Mouse (Mus musculus) c-Kit-negative CD71-positive TER-119-positive erythroid progenitor cells, embryonic 14.5 days (primary cell): ENCODE measurements around the gene Flywch2.
A peak's percentile ranks its signal among the peaks of the same experiment; 100 is the strongest.
"Not testable (repeated sequence)": the region's sequence is repeated elsewhere in the genome, so short reads cannot be mapped to it uniquely, and the experiment has no call there.

Source experiments
- DNase-seq: peaks from one replicate; pipeline ENCODE4 v3.0.0-alpha.2; 2013; ENCODE audit warnings: low read depth, low spot score

Flywch2 gene

DNA sequence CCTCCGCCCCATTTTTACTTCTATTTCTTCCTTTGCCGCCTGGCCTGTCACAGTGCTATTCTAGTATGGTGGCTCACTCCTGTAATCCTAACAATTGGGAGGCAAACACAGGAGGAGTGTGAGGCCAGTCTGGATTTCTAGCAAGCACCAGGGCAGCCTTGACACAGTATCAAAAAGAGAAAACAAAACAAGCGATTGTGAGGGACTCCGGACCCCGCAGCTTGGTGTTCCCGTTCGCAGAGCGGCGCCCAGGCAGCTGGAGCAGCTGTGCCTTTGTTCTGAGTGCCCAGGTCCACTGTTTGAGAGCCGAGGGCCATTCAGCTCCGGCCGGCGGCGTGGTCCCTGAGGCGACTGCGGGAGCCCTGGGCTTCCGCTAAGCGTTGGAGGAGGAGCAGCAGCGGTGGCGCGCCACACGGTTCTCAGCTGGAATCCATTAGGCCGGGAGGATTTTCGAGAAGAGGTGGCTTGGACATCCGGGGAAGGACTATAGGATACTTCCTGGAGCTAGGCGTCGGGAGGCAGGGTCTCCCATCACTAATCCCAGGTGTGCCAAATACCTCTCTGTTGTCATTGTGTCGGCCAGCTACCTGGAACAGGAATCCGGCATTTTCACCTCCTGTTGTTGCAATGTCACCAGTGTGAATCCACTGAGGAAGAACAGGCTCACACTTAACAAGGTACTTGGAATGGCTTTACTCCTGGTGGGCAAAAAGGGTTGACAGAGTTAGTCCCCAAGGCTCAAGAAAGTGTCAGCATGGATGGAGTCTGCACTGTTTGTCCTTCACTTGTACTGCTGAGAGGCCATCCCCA is 4.6 kb upstream of the Flywch2 start, which contains the start of gene Srrm2:
Gene Srrm2, plus strand, starts transcription at position 264 of the 810 bp plus-strand sequence.
- DNase-seq: no peak

DNA sequence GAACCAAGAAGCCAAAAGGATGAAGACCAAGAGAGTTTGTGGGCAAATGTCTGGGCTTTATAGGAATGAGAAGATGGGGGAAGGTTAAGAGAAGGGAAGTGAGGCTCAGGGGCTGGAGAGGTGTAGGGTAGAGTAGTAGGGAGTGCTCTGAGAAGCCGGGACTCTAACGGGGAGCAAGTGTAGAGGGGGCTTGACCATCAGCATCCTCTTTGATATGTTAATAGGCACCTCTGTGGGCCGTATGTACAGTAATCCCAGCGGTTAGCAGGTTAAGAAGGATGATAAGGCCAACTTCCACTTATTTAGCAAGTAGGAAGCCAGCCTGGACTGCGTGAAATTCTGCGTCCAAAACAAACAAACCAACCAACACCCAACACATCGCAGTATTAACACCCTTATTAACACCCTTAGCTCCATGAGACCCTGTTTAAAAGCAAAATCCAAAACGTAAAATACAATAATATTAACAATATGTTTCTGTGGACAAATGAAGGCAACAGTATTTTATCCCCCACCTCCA is 3.9 kb upstream of the Flywch2 start:
- no peak for DNase-seq

DNA sequence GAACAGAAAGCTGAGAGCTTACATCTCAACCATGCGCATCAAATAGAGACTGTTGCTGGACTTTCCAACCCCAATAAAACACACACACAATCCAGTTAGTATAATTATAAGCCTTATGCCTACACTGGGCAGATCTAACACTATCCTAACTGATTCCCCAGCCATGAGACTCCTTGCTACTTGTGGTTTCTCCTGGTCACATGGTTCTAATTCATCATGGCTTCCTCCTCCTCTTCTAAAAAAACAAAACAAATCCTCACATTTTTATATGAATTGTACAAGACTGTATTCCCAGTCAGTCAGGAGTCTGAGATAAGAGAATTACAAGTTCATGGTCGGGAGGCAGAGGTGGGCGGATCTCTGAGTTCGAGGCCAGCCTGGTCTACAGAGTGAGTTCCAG is 3.1 kb upstream of the Flywch2 start:
- DNase-seq: no peak

DNA sequence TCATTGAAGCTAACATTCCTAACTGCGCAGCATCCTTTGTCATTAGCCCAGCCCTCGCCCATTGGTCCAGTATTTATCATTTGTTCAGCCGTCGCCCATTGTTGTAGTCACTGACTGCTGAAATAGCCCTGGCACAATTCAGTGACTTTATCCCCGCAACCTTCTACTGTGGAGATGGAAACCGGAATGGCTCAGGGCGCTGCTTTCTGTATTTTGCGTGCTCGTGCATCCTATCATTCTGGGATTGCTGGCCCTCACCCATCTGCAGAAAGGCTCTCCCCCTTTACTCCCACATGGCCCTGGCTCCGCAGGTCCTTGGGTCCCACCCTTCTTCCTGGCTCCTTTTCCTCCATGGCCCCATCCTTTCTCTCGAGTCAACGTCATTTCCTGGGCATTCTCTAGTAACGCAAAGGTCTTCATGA is 640 bp upstream of the Flywch2 start:
- DNase-seq: no peak

DNA sequence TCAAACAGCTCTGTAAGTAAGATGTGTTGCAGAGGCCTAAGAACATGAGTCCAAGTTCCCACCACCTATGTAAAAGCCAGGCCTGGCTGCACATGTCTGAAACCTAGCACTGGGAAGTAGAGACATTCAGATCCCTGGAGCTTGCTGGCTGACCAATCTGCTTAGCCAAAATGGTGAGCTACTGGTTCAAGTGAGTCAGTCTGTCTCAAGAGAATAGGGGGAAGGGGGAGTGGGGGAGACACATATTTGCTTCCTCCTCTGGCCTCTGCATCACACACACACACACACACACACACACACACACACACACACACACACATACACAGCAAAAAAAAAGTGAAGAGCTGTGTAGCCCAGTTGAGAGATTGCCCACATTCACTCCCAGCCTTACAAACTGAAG is 2.5 kb downstream of the Flywch2 start:
- no peak for DNase-seq

DNA sequence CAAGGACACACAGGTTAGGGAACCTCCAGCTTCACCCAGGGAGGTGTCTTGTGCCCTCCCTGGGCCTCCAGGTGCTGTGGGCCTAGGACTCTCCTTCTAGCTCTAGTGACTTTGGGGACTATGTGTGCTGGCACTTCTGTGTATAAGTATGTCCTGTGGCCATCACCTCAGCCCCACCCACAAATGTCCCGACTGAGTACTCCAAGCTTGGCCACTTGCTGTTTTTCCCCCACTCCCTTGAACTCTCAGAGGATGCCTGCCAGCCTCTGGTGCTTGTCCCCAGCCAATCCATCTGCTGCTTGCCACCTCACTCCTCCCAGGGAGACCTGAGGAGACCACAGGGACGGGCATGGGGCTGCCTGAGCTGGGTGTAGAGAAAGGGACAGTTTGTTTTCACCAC is 7.4 kb downstream of the Flywch2 start:
- no peak for DNase-seq

DNA sequence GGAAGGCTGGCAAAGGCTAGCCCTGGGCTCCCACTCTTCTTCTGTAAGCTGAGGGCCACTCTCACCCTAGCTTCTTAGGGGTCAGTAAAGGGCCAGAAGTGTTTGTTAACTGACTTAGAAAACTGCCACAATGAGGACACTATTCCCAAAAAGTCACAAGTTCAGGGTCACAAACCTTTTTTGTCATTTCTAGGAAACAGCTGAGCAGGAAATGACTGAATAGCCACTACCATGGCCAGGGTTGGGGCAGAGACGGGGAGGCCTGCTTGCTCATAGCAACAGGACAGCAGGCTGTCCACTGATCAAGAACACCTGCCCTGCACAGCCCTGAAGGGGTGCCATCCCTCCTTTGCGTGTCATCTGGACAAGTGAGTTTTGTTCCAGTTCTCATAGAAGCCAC is 8.7 kb downstream of the Flywch2 start:
- no peak for DNase-seq

DNA sequence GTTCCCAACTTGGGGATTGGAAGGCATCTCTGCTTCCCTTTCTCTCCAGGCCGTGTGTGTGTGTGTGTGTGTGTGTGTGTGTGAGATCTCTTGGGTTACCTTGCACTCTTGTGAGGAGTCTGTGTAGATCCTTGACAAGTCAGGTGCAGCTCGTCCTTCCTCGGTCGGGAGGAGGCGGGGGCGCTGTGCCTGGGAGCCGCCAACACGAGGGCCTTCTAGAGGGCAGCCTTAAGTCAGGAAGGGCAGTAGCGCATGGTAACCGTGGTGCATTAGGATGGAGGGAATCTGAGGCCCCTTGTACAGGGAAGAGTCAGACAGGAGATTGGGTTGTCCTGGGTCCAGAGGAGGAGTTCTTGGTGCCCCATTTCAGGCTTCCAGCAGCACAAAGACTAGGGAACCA is 9.7 kb downstream of the Flywch2 start:
- no peak for DNase-seq

DNA sequence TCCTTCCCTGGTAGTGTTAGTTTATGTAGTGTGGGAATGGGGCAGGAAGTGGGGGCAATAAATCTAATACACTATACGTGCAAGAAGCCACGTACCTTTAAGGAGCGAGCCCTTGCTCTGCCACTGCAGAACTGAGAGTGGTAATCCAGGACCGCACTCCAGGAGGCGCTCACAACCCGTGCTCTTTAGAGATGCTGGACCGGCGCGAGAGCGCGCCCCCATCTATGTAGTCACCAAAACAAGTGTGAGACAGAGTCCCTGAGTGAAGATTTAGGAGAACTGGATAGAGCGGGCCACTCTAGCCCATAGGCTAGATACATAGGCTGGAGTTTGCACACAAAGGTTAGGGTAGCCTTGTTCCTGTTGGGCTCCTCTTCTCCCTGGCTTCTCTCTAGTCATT is 11.8 kb downstream of the Flywch2 start:
- no peak for DNase-seq

DNA sequence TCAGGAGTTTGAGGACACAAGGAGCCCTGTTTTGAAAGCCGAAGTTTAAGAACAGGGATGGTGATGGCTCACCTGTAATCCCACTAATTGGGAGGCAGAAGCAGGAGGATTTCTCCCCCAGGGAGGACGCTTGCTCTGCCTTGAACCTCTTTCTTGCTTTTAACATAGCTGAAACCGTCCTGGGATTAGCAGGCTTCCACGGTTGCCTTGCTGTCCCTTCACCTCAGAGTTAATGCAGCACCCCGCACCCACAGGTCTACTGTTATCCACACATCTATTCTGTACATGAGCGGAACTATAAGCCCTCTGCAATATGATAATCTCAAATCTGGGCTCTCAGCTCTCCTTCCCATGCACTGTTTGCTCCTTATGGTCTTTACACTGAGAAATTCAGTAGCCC is 12.2 kb downstream of the Flywch2 start:
- DNase-seq: no peak

DNA sequence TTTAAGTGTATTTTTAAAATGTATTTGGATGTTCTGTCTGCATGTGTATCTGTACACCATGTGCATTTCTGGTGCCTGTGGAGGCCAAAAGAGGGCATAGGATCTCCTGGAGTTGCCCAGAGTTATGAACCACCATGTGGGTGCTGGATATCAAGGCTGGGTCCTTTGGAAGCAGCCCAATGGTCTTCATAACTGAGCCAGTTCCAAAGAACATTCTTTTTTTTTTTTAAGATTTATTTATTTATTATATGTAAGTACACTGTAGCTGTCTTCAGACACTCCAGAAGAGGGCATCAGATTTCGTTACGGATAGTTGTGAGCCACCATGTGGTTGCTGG is 13.7 kb downstream of the Flywch2 start:
- not testable (repeated sequence) for DNase-seq

DNA sequence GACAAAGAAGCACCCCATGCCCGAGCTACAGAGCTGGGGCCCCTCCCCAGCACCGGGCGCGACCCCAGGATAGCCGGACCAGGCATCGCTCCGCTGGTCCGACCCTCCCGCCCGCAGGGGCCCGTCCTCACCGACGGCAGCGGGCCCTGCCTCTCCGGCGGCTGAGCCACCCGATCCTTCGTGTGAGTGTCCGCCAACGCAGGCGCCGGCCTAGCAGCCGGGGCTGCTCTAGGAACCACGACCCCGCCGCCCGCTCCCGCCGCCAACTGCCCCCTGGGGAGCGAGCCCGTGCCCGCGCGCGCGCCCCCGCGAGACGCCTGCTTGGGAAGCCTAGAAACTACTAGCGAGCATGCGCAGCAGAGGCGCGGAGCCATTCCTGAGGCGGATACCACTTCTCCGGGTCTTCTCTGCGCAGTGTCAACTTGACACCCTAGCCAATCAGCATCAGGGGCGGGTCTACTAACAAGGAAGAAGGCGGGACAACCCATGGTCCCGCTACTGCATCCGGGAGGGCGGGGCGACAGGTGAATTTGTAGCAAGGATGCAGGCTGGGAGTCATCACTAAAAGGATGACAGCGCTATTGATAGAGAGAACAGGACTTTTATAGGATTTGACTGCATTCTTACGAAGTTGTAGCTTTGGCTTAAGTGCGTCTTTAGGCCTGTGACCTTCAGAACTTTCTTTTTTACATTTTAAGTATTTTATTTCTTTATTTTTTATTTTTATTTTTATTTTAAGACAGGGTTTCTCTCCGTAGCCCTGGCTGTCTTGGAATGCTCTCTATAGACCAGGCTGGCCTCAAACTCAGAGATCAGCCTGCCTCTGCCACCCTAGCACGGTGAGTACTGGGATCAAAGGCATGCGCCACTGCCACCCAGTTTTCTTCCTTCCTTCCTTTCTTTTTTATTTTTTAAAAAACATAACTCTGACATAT is 14.3 kb downstream of the Flywch2 start, which contains the start of gene Flywch1:
Gene Flywch1, minus strand, starts transcription at position 319 of the 935 bp plus-strand sequence.
- peak; percentile 92 for DNase-seq

DNA sequence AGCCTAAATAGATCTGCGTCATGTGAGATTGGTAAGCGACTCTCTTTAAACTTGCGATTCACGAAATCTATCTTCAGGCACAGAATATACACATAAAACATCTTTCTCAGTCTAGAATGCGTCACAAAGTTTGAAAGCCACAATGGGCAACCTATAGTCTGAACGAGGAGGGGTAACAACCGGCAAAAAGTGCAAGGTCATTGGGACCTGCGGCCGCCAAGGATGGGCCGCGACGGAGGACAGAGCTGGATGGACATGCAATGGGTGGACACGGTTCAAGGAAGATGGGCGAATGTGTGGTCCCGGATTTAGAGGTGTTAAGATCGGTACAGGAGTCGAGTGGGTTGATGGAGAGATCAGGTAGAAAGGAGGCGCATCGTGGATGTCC is 15.0 kb downstream of the Flywch2 start:
- no peak for DNase-seq

DNA sequence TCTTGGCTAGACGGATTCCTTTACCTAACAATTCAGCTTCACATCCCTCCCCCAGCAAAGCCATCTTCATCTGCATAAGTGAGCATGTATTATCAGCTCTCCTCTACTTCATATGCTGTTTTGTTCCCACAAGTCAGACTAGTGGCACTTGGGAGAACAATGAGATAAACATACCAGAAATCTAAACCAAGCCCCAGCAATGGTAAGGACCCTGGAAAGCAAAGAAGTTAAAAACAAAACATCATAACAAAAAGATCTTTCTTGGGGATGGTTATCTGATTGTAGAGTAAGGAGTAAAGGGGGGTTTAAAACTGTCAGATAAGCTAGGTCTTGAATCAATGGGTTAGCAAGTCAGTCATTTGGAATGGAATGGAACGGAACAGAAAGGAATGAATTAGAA is 15.4 kb downstream of the Flywch2 start:
- no peak for DNase-seq

DNA sequence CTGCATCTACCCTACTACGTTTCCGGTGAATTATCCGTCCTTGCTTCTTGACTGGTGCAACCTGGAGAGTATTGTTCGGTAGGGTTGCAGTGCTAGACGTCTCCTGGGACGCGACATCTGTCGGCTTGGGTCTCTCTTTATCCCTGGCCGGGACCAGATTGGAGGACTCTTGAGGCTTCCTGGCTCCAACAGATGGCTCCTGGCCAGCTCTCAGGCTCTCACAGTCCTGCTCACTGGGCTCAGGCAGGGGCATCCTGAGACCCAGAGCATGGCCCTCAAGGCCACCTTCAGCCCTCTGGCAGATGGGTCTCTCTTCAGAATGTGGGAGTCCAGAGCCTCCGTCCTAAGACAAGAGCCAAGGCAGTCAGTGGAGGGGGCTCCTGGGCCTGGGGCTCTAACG is 22.9 kb downstream of the Flywch2 start:
- DNase-seq: no peak

DNA sequence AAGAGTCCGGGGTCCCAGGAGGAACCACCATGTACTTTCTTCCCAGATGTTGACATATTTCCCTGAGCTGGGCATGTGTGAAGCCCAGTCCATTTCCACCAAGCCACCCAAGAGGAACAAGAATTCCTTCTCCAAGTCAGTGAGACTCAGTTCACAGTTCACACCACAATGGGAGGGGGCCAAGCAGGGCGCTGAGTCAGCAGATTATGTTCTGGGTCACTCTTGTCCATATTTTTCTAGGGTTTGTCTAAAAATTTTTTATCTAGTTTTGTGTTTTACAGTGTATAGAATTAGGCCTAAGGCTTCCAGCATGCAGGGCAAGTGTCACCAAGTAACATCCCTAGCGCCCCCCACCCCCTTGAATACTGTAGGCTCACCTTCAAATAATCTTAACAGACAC is 24.7 kb downstream of the Flywch2 start:
- DNase-seq: no peak

DNA sequence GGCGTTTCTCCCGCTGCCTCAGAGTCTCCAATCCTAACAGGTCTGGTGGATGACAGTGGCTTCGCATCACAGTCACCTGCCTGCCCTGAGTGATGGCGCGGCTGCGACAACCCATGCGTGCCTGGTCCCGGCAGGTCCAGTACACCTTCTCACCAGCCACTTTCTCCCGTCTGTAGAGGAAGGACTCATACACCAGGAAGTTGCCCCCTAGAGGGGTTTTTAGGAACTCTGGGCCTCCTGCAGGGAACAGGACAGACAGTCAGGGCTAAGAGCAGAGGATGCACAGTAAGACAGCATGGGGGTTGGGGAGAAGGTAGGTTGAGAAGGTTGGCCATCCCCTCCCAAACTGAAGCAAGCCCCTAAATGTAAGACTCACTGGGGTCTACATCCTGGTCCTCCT is 25.6 kb downstream of the Flywch2 start:
- no peak for DNase-seq

DNA sequence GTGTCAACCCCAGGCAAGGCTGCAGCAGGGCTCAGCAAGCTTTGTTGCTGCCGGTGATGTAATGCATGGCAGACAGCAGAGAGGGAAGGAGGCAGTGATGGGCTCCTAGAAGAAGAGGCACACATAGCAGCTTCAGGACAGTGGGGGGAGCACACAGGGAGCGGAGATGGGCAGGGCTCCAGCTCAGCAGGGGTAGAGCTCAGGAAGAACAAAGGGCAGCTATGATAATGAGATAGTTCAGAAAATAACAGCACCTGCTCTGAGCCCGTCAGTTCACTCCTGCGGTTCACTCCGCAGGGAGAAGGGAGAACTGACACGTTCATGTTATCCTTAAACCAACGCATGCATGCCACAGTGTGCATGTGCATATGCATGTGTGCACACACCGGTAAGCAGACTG is 27.1 kb downstream of the Flywch2 start:
- DNase-seq: no peak

DNA sequence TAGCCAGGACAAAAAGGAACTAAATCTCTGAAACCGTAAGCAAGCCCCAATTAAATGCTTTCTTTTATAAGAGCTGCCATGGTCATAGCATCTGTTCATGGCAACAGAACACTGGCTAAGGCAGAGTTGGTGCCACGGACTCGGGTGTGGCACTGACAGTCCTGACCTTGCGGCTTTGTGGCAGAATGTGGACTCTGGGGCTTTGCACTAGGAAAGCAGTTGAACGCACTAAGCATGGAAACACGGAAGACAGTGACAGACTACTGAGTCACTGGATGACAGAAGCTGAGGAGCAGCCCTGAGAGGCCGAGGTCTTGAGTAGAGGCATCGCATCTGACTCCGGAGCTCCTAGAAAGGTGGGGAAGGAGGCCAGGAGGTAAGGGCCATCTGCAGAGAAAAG is 28.3 kb downstream of the Flywch2 start:
- DNase-seq: no peak

DNA sequence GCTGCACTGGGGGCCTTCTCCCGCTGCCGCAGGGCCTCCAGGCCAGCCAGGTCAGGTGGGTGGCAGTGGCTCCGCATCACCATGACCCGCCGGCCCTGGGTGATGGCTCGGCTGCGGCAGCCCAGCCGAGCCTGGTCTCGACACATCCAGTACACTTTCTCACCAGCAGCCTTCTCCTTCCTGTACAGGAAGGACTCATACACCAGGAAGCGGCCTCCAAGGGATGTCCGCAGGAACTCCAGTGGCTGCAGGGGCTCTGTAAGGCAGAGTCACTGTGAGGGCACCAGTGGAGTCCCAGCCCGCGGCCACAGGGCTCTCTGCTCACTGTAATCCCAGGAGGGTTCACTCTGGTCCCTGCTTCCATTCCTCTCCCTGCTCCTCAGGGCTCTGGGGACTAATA is 30.2 kb downstream of the Flywch2 start:
- DNase-seq: no peak

DNA sequence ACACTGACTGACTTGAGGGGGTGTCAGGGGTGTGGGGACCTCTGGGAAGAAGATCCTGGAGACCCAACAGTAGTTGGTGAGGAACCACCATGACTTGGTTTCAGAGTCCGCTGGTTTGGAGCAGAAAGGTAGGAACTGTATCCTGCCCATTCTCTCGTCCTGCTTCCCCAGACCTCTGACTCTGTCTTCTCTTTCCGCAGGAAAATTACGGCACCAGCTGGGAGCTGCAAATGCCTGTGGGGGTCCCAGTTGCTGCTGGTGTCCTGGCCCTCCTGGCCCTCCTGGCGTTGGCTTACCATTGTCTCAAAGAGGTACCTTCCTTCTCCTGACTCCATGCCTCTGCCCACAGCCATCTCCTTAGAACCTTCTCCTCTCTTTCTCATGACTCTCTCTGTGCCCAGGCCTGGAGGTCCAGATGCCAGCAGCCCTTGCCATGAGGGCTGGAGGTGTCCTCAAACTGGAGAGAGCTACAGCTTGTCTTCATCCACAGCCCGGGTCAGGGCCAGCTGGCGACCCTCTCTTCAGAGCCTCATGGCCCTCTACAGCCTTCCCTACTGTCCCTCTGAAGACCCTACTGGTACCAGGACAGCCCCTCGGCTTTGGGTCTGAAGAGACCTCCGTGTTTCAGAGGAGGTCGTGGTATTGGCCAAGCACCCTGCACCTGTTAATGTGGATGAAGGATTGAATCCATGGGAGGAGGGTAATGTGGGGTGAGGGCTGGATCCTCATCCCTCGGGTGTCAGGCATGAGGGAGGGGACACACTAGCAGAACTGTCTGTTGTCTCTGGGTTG is 36.3 kb downstream of the Flywch2 start:
- DNase-seq: no peak
